Mouse (Mus musculus): ENCODE data around the gene Upf2. TPM values are rescaled to one million over a fixed set of nuclear protein-coding genes. Genes with fewer than 3 reads are reported as not detected.

Upf2 gene
- polyA plus RNA-seq (2012; rRNA removed), result 3.7 and 5.7 TPM in 2 replicates

DNA sequence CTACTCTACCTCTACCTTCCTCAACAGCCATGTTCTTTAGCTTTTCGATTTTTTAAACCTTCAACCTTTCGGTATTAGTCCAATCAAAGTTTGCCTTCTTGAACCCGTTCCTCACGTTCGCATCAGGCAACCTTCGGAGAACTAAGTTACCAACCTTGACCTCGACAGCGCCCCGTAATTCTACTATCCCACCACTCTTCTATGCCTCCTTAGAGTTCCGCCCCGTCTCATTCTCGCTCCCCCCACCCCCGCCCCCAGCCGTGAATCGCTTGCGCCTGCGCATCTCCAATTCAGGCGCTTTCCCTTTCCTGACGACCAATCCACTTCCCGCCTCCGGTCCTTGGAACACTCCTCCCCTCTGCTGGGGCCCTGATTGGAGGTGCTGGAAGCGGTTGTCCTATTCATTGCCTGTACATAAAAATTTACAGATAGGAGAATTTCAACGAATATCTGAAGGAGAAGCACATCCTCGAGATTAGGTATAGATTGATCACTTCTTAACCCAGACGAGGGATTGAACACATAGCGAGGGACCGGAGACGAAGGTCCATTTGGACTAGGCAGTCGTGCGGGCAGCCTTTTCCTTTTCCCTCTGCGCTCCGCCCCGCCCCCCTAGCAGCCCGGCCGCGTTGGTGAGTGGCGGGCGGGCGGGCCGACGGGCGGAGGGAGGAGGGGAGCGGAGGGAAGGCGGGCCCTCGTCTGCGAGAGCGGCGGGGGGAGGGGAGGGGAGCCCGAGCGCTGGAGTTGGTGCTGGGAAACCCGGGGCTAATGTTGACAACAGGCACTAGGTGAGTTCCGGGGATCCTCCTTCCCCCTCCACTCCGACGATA, at the start of gene Upf2:
Upf2 (plus strand) TSS at position 704 of the 830 bp plus-strand sequence.
- DNase-seq (ENCODE audit: low read depth), result peak; percentile 58

DNA sequence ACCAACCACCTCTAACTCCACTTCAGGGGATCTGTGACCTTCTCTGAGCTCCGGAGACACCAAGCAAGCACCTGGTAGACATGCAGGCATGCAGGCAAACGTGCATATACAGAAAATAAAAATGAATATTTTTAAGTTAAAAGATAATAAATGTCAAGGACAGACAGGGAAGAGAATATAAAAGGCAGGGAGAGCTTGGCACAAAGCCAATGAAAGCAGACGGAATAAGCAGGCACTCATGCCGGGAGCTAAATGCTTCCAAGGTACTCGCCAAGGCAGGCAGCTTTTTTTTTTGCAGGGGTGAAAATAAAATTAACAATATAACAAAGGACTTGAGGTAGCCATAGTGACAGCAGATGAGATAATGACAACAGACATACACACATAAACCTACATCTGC, 45.2 kb upstream of the Upf2 start:
- DNase-seq (ENCODE audit: low read depth), result no peak

DNA sequence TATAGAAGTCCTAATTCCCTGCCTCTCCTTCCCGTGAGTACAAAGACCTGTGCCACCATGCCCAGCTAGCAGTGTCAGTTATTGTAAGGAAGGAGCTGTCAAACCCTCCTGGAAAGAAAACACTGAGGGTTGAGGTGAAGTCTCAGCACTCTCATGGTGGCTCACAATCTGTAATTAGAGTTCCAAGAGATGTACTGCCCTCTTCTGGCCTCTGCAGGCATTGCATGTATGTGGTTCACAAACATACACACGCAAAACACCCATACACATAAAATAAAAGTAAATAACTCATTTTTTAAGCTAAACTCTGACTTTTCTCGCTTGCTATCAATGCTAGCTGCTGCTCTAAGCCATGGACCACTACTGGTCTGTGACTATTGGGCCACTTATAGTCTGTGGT, 44.6 kb upstream of the Upf2 start:
- DNase-seq (ENCODE audit: low read depth), result no peak

GRCm38 (mm10) chr2:5911282-5911965, 39.8 kb upstream of the Upf2 start:
- DNase-seq (ENCODE audit: low read depth), result no peak

DNA sequence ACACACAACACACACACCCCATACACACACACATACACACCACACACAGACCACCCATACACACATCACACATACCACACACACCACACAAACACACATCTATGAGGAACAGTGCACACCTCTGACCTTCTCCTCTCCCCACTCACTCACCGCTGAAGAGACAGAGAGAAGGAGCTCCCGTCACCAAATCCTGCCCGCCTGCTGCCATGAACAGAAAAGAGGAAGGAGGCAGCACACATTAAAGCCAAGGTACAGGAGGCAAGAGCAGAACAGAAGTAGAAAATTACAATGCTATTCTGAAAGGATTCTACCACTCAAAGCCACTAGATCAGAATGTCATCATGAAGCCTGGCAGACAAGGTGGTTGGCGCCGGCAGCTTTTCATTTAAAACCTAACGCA, 28.4 kb upstream of the Upf2 start:
- no peak for DNase-seq (ENCODE audit: low read depth)

DNA sequence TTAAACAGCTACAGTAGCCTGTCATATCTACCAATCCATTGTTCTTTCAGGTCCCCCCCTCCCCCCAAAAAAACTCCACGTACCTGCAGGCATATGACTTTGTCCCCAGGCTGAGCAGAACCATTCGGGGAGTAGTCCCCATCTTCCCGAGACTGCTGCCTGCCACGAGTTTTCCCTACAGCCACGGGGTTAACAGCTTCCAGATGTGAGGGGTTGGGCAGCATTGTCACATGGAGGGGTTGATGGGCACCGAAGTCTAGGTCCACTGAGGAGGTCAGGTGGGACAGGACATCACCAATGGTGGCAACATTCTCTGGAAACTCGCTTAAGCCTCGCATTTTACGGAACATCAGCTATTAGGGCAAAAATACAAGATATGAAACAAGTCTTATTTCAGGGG, 27.5 kb upstream of the Upf2 start:
- no peak for DNase-seq (ENCODE audit: low read depth)

GRCm38 (mm10) chr2:5927481-5927880, 23.8 kb upstream of the Upf2 start:
- no peak for DNase-seq (ENCODE audit: low read depth)

DNA sequence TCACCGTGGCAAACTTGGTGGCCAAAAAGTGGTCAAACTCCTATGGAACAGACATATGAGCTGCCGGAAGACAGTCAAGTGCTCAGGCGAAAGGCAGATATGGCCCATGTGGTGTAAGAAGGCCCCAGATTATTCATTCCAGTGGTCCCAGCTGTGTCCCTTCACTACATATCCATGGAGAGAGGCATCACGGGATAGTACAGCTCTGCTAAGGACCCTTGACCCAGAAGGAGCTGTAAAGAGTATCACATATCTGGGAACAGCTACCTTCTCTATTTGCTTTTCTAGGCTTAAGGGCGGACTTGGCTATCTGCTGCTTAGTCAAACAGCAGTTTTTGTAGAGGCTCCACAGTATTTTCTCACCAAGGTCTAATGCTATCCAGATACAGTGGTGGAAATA, 21.5 kb upstream of the Upf2 start:
- DNase-seq (ENCODE audit: low read depth), result no peak

- DNase-seq (ENCODE audit: low read depth), result no peak
Measured at GRCm38 (mm10) chr2:5930291-5931054, 20.8 kb upstream of the Upf2 start.

DNA sequence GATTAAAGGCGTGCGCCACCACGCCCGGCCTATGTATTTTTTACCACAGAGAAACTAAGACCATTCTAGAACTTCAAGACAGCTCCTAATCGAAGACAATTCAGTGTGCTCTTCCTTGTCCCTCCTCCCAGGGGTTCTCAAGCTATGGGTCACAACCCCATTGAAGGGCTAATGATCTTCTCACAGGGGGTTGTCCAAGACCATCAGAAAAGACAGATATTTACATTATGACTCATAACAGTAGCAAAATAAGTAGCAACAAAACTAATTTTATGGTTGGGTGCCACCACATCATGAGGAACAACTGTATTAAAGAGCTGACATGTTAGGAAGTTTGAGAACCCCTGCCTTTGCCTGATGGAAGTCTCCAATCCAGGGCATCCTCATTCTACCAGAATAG, 19.3 kb upstream of the Upf2 start:
- no peak for DNase-seq (ENCODE audit: low read depth)

DNA sequence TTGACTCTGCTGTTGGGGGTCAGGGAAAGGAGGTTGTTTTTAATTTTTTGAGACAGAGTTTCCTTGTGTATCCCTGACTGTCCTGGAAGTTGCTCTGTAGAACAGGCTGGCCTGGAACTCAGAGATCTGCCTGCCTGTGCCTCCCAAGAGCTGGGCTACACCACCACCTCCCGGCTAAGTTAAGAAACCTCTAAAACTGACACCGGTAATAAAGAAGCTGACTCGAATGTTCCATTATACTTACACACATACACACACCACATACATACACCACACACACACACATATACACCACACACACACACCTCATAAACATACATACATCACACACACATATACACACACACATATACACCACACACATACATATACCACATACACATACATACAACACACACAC, 16.3 kb upstream of the Upf2 start:
- DNase-seq (ENCODE audit: low read depth), result no peak

GRCm38 (mm10) chr2:5936068-5936467, 15.2 kb upstream of the Upf2 start:
- no peak for DNase-seq (ENCODE audit: low read depth)

DNA sequence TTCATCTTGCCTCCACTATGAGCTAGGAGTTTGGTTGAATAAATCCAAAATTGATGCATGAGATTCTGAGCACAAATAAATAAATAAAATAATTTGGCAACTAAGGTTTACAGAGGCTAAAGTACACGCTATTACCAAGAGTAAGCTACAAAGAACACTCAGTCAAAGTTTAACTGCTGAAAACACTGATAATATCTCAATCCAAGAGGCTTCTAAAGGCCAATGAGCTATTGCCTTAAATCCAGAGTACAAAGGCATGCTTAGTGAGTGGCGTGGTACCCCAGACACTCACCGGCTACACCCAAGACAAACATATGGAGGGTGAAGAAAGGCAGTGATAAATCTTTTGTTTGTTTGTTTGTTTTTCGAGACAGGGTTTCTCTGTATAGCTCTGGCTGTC, 14.7 kb upstream of the Upf2 start:
- DNase-seq (ENCODE audit: low read depth), result no peak

GRCm38 (mm10) chr2:5939319-5939718, 11.9 kb upstream of the Upf2 start:
- DNase-seq (ENCODE audit: low read depth), result no peak

DNA sequence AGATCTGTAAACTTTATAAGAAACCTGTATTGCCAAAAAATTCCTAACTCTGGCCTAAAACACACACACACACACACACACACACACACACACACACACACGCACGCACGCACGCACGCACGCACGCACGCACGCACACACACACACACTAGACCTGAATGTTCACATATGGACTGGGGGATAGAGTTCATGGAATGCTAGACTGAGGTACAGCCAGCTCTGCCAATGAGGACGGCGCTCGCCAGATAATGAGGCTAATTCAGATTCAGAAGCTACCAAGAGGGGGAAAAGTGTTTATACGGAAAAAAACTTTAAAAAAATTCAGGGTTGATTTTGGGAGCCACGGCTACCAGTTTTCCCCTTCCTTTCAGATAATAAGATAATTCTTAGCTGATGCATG, 11.4 kb upstream of the Upf2 start:
- DNase-seq (ENCODE audit: low read depth), result no peak

- no peak for DNase-seq (ENCODE audit: low read depth)
Measured at GRCm38 (mm10) chr2:5940936-5941335, 10.3 kb upstream of the Upf2 start.

- no peak for DNase-seq (ENCODE audit: low read depth)
Measured at GRCm38 (mm10) chr2:5941861-5942415, 9.3 kb upstream of the Upf2 start.

- no peak for DNase-seq (ENCODE audit: low read depth)
Measured at GRCm38 (mm10) chr2:5942416-5943032, 8.7 kb upstream of the Upf2 start, which contains the start of gene Dhtkd1. TSS of gene Dhtkd1 (minus strand) at chr2:5942792.

DNA sequence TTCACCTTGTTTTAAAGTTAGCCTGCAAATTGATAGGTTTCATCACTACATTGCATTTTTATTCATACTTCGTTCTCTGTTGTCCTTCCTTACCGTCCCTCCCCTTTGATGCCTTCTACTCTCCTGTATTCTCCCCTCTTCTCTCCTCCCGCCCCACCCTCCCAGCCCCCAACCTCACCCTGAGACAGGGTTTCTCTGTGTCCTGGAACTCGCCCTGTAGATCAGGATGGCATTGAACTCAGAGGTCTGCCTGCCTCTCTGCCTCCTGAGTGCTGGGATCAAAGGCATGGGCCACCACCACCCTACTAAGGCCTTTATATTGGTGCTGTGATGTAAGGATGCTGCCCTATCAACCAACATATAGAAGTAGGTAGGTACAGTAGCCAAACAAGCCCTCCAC, 8.2 kb upstream of the Upf2 start:
- DNase-seq (ENCODE audit: low read depth), result no peak

DNA sequence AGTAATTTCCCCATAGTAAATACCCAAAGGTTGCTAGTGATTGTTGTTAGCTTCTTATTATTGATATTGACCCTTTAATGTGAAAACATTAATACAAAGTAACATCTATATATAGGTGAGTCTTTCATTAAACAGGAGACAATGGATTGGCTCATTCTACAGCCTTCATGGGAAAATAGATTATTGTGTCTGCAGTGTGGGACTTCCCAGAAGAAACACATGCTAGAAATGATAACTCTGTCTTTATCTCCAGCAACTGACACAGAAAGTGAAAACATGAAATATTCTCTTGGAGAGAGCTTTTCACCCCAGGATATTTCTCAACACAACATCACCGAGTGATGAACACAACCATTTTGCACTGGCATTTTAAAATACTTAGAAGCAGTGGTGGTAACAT, 5.6 kb upstream of the Upf2 start:
- no peak for DNase-seq (ENCODE audit: low read depth)

DNA sequence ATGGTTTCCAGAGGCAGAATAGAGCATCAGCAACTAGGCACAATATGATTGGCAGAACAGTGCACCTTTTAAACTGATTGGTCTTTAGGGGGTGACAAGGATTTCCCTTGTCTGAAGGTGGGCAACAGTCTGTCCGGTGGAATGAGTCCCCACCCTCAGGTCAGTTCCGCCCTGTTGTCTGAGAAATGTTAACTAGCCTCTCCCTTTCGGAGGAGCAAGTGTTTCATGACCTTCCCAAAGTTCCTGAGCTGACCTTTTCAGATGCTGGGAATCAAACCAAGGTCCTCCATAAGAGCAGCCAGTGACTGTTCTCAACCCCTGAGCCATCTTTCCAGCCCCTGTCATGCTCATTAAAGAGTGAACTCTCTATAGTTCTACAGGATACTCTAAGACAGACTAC, 4.4 kb upstream of the Upf2 start:
- DNase-seq (ENCODE audit: low read depth), result no peak

DNA sequence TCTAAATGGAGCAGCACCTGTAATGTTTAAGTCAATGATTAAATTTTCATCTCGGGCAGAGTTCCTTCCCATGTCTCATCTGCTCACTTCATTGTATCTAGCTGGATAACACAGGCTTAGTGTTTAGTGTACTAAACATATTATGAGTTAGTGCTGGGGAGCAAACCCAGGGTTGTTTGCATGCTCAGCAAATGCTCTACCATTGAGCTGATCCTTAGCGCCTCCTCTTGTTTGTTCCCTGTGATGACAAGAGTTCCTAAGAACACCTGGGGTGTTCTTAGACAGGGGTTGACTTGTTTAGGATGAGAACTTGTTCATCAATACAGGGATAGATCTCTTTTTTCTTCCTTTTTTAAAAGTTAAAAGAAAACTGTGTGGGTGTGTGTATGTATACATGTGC, 2.3 kb upstream of the Upf2 start:
- DNase-seq (ENCODE audit: low read depth), result no peak

All from gonadal fat pad, adult 2 months (tissue).